Mouse (Mus musculus): ENCODE results near the gene Bod1l.

DNA sequence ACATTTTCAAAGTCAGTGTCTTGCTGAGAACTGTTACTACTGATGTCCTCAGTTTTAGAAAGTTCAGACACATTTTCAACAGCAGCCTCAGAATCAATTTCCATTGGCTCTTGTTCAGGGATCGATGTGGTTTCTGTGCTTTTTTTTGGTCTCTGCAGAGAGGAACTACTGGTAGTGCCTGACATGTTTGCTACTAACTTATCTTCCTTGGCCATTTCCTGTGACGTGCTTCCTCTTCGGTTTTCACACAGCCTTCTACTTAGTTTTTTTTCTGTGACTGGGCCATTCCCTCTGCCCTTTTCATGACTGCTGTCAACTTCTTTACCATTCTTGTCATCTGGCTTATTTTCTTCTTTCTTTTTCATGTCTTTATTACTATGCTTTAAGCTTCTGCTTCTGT lies 23.6 kb downstream of the Bod1l start:
- TF ChIP-seq MYOD1 (IDR thresholded peaks at IDR 0.05; ENCODE audit: control insufficient read depth, insufficient read length, low read depth) (no peak), CTCF (IDR thresholded peaks at IDR 0.05; ENCODE audit: control insufficient read depth, insufficient read depth, insufficient read length) (no peak), USF1 (IDR thresholded peaks at IDR 0.05; ENCODE audit: low read depth) (no peak), FOSL1 (IDR thresholded peaks at IDR 0.05; ENCODE audit: insufficient read depth, low read length, poor library complexity, severe bottlenecking) (no peak), MAX (IDR thresholded peaks at IDR 0.05) (no peak)

Data from C2C12 (cell line).